Mouse (Mus musculus): Measurements from ENCODE around the gene Wee2. TPM values are rescaled to one million over a fixed set of nuclear protein-coding genes. Genes with fewer than 3 reads are reported as not detected.

The Wee2 gene
- not detected in 2 replicates for polyA plus RNA-seq (2014; fragmentation: Nextera tagmentation; extraction: Ambion mirVana)

DNA sequence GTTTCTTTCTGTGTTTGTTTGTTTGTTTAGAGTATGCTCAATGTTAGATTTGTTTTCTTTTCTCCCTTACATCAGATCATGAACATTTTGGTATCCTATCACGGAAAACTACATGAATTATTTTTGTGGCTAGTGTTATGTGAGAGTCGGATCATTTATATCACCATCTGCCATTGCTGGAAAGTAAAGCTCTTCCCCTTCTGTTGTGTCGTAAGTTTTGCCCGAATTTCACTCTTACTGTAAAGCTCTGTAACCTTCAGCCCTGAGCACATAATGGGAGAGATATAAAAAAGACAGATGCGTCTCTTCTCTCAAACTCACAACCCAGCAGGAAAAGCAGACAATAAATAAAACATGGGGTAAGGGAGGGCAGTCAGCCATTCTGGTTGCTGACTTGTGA lies at the start of gene Wee2:
Wee2 (plus strand) TSS at position 153 of the 400 bp plus-strand sequence.
- Histone ChIP-seq H3K4me3 (ENCODE audit: low read depth, low read length) (no peak within 1 kb of the TSS), H3K27me3 (ENCODE audit: insufficient read depth, low read length) (no peaks in the 10 kb centered on the region), H3K27ac (ENCODE audit: low read depth) (no peak within 1 kb of the TSS), H3K4me2 (no peak within 1 kb of the TSS), H3K9me3 (ENCODE audit: low read depth, low read length) (no peaks in the 10 kb centered on the region), H3K36me3 (ENCODE audit: insufficient read depth) (no peaks in the 10 kb centered on the region), H3K4me1 (ENCODE audit: insufficient read depth) (no peaks in the 10 kb centered on the region), H3K9ac (no peak within 1 kb of the TSS)
- DNase-seq (no peak), ATAC-seq (ENCODE audit: insufficient read depth) (no peak)
- WGBS = 50% methylated on average over 5 of the region's 5 CpGs
- TF ChIP-seq CTCF (IDR thresholded peaks at IDR 0.05; ENCODE audit: low read depth) = no peak

DNA sequence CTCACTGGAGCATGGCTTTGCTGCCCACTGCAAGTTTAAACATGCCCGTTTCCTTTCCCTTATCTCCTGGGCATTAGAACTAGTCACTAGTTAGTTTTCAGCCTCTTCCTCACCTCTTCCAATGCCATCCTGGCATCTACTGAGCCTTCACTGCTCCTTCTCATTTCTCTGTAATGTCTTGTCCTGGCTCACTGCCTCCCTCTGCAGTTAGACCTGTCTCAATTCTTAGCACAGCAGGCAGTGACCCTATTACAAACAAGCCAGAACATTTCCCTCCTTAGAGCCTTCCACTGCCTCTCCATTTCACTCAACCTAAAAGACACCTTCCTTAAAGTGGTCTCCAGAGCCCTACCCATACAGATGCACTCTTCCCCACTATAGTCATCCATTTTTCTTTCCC lies 47.9 kb upstream of the Wee2 start:
- no peak for DNase-seq
- Histone ChIP-seq H3K4me2 (no peak overlapping the region), H3K27ac (ENCODE audit: low read depth) (no peak overlapping the region), H3K9me3 (ENCODE audit: low read depth, low read length) (no peaks in the 10 kb centered on the region), H3K4me3 (ENCODE audit: low read depth, low read length) (no peak overlapping the region), H3K36me3 (ENCODE audit: insufficient read depth) (peaks cover 20% of the 10 kb centered on the region; the same call in 1 of the 2 replicates), H3K9ac (no peak overlapping the region), H3K4me1 (ENCODE audit: insufficient read depth) (no peaks in the 10 kb centered on the region), H3K27me3 (ENCODE audit: insufficient read depth, low read length) (no peaks in the 10 kb centered on the region)
- WGBS = 70% methylated on average over 1 of the region's 1 CpGs
- no peak for ATAC-seq (ENCODE audit: insufficient read depth)
- no peak for TF ChIP-seq CTCF (IDR thresholded peaks at IDR 0.05; ENCODE audit: low read depth)

GRCm38 (mm10) chr6:40393213-40393612 lies 45.7 kb upstream of the Wee2 start:
- Histone ChIP-seq H3K27ac (ENCODE audit: low read depth) (no peak overlapping the region), H3K9me3 (ENCODE audit: low read depth, low read length) (no peaks in the 10 kb centered on the region), H3K27me3 (ENCODE audit: insufficient read depth, low read length) (no peaks in the 10 kb centered on the region), H3K36me3 (ENCODE audit: insufficient read depth) (peaks cover 15% of the 10 kb centered on the region; the same call in 1 of the 2 replicates), H3K4me2 (no peak overlapping the region), H3K4me1 (ENCODE audit: insufficient read depth) (no peaks in the 10 kb centered on the region), H3K9ac (no peak overlapping the region), H3K4me3 (ENCODE audit: low read depth, low read length) (no peak overlapping the region)
- WGBS = 22% methylated on average over 3 of the region's 3 CpGs
- ATAC-seq (ENCODE audit: insufficient read depth) (peak; percentile 96), DNase-seq (peak; percentile 90)
- TF ChIP-seq CTCF (IDR thresholded peaks at IDR 0.05; ENCODE audit: low read depth) = peak; percentile 91

DNA sequence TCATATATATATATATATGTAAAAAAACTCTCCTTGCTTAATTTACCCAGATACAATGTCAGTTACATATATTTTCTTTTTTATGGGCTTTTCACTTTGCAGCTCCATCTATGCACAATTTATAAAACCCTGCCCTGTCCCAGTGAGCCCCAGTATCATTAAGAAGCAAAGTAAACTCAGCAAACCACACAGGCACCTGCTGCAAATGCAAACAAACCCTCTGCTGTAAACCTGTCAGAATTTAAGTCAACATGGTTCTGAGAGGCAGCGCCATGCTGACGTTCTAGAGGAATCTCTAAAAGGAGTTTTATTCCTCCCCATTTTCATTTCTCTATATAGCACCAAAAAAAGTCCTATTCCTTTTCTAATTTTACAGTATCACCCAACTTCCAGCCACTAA lies 36.9 kb upstream of the Wee2 start:
- DNase-seq (no peak), ATAC-seq (ENCODE audit: insufficient read depth) (no peak)
- no peak overlapping the region for H3K4me2 ChIP-seq
- H3K4me1 ChIP-seq (ENCODE audit: insufficient read depth) = no peaks in the 10 kb centered on the region
- WGBS = 67% methylated on average over 2 of the region's 2 CpGs
- H3K9ac ChIP-seq = no peak overlapping the region
- H3K9me3 ChIP-seq (ENCODE audit: low read depth, low read length) = no peaks in the 10 kb centered on the region
- no peaks in the 10 kb centered on the region for H3K27me3 ChIP-seq (ENCODE audit: insufficient read depth, low read length)
- no peak overlapping the region for H3K4me3 ChIP-seq (ENCODE audit: low read depth, low read length)
- H3K36me3 ChIP-seq (ENCODE audit: insufficient read depth) = peaks cover 54% of the 10 kb centered on the region
- TF ChIP-seq CTCF (IDR thresholded peaks at IDR 0.05; ENCODE audit: low read depth) = no peak
- H3K27ac ChIP-seq (ENCODE audit: low read depth) = no peak overlapping the region

DNA sequence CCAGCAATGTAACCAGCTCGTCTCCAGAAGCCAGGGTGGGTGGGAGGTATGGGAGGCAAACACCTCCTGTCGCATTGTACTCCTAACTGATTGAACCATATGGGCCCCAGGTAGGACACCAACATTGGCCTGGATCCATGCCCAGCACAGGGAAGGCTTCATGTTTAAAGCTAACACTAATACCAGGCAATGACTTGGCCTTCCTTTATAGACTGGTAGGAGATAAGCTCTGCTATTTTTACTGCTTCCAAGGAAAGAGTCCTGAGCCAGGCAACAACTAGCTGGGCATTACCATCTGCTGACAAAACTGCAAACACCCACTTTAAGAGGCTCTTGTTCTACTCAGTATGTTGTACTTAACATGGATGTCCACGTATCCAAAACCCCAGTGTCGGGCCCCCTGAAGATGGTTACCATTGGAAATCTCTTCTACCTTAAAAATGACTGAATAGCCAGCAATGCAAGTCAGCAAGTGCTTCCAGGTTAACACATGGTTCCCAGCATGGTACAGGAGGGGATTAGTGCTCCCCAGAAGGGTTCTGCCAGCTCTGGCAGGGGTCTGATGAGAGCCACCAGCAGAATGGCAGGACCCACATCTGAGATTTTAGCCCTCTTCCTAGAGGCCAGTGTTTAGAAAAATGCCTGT lies 35.1 kb upstream of the Wee2 start:
- Histone ChIP-seq H3K4me1 (ENCODE audit: insufficient read depth) (no peaks in the 10 kb centered on the region), H3K9me3 (ENCODE audit: low read depth, low read length) (no peaks in the 10 kb centered on the region), H3K27me3 (ENCODE audit: insufficient read depth, low read length) (no peaks in the 10 kb centered on the region), H3K27ac (ENCODE audit: low read depth) (no peak overlapping the region), H3K4me3 (ENCODE audit: low read depth, low read length) (no peak overlapping the region), H3K4me2 (no peak overlapping the region), H3K36me3 (ENCODE audit: insufficient read depth) (peaks cover 60% of the 10 kb centered on the region), H3K9ac (no peak overlapping the region)
- no peak for TF ChIP-seq CTCF (IDR thresholded peaks at IDR 0.05; ENCODE audit: low read depth)
- DNase-seq (no peak), ATAC-seq (ENCODE audit: insufficient read depth) (no peak)
- 86% methylated on average over 4 of the region's 4 CpGs for WGBS

DNA sequence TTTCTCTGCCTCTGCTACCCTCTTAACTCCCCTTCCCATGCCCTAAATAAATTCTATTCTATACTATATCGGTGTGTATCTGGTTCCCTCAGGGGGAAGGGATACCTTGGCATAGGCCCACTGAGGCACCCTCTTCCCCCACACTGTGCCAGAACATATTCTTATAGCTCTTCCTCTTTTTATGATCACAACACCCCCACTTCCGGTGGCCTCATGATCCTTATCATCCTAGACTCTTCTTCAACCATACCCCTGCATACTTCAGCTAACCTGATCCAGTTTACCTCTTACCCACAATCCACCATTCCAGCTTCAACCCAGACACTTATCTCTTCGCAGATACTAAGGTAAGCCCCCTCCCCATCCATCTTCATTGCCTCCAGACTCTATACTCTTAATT lies 27.8 kb upstream of the Wee2 start:
- Histone ChIP-seq H3K27ac (ENCODE audit: low read depth) (no peak overlapping the region), H3K4me3 (ENCODE audit: low read depth, low read length) (no peak overlapping the region), H3K36me3 (ENCODE audit: insufficient read depth) (peaks cover 23% of the 10 kb centered on the region), H3K4me2 (no peak overlapping the region), H3K27me3 (ENCODE audit: insufficient read depth, low read length) (no peaks in the 10 kb centered on the region), H3K4me1 (ENCODE audit: insufficient read depth) (no peaks in the 10 kb centered on the region), H3K9me3 (ENCODE audit: low read depth, low read length) (no peaks in the 10 kb centered on the region), H3K9ac (no peak overlapping the region)
- no peak for ATAC-seq (ENCODE audit: insufficient read depth)
- TF ChIP-seq CTCF (IDR thresholded peaks at IDR 0.05; ENCODE audit: low read depth) = no peak
- no peak for DNase-seq
- WGBS = 85% methylated on average over 3 of the region's 3 CpGs

- Histone ChIP-seq H3K4me3 (ENCODE audit: low read depth, low read length) (no peak overlapping the region), H3K27ac (ENCODE audit: low read depth) (no peak overlapping the region), H3K9me3 (ENCODE audit: low read depth, low read length) (no peaks in the 10 kb centered on the region), H3K4me1 (ENCODE audit: insufficient read depth) (no peaks in the 10 kb centered on the region), H3K27me3 (ENCODE audit: insufficient read depth, low read length) (no peaks in the 10 kb centered on the region), H3K9ac (no peak overlapping the region), H3K4me2 (no peak overlapping the region), H3K36me3 (ENCODE audit: insufficient read depth) (peaks cover 12% of the 10 kb centered on the region; the same call in 1 of the 2 replicates)
- no peak for TF ChIP-seq CTCF (IDR thresholded peaks at IDR 0.05; ENCODE audit: low read depth)
- DNase-seq = no peak
- WGBS = 78% methylated on average over 5 of the region's 5 CpGs
- ATAC-seq (ENCODE audit: insufficient read depth) = no peak
Measured at GRCm38 (mm10) chr6:40413046-40413445, 25.8 kb upstream of the Wee2 start.

Measured in lung, embryonic 14.5 days (tissue).